Mouse (Mus musculus): ENCODE data around the gene Ranbp17. TPM values are rescaled to one million over a fixed set of nuclear protein-coding genes. Genes with fewer than 3 reads are reported as not detected.
A peak's percentile ranks its signal among the peaks of the same experiment; 100 is the strongest.
"Not testable (repeated sequence)": the region's sequence is repeated elsewhere in the genome, so short reads cannot be mapped to it uniquely, and the experiment has no call there.

Gene Ranbp17
- polyA plus RNA-seq, 1 experiment from 2014 or later: 12.2 TPM

DNA sequence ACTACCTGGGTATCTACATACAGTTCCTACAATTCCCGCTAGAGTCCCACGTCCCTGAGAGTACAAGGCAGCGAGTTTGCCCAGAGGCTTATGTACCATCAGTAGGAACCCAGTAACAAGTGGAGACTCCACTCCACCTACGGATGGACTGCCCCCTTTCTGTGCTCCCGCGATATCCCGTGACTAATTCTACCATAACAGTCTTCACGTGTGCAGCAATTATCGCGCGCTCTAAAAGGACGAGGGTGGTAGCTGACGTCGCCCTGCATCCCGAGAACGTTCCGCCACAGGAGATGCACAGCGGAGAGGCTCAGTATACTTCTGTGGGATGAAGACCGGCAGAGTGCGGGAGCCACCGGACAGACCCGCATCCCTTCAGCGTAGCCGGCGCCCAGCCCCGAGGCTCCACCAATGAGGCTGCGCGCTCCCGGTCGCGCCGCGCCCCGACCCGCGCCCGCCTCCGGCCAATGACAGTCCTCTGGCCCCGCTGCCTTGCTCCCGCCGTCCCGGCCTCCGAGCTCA lies 631 bp downstream of the Ranbp17 start:
- peak overlapping the region; percentile 60 for H3K4me2 ChIP-seq
- peak overlapping the region; percentile 86 for H3K9ac ChIP-seq (replicated peaks)
- peak; percentile 91 for ATAC-seq (ENCODE audit: insufficient number of reproducible peaks, insufficient read depth, low FRiP score, low TSS enrichment, low read depth)
- no peaks in the 10 kb centered on the region for H3K9me3 ChIP-seq
- under 1% methylated on average over 43 of the region's 43 CpGs for WGBS
- no peaks in the 10 kb centered on the region for H3K36me3 ChIP-seq
- H3K27ac ChIP-seq: peak overlapping the region; percentile 90
- H3K4me1 ChIP-seq (replicated peaks): no peaks in the 10 kb centered on the region
- no peaks in the 10 kb centered on the region for H3K27me3 ChIP-seq
- H3K4me3 ChIP-seq (replicated peaks): peak overlapping the region; percentile 93

DNA sequence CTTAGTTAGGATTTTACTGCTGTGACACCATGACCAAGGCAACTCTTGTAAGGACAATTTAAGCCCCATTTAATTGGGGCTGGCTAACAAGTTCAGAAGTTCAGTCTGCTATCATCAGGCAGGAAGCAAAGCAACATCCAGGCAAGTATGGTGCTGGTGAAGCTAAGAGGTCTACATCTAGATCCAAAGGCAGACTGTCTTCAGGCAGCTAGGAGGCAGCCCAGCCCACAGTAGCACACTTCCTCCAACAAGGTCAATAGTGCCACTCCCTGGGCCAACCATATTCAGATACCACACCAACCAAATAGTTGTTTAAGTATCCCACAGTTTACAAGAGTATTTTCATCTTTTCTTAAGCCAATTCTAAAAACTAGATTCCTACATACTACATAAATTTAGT lies 4.1 kb downstream of the Ranbp17 start:
- Histone ChIP-seq H3K9me3 (no peaks in the 10 kb centered on the region), H3K27ac (no peak overlapping the region), H3K4me1 (replicated peaks) (no peaks in the 10 kb centered on the region), H3K4me3 (replicated peaks) (no peak overlapping the region), H3K27me3 (no peaks in the 10 kb centered on the region), H3K4me2 (no peak overlapping the region), H3K36me3 (no peaks in the 10 kb centered on the region), H3K9ac (replicated peaks) (no peak overlapping the region)
- no peak for ATAC-seq (ENCODE audit: insufficient number of reproducible peaks, insufficient read depth, low FRiP score, low TSS enrichment, low read depth)

DNA sequence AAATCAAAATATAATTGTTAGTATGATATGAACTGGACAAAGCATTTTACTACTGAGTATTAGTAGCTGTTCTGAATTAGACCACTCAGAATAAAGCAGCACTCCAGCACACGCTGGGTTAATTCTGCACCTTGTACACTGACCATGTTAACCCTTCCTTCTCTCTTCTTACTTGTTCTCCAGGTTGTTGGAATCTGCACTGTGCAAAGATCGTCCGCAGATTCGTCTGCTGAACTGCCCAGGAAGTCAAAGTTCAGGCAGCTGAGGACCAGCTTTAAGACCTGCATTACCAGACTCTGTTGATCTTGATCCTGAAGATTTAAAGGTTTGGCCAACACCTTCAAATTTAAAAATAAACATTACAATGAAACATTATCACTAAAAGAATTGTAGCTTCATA lies 27.8 kb downstream of the Ranbp17 start:
- H3K36me3 ChIP-seq: 0 out of 2 replicates have a peak, but pooled peaks cover 9% of the 10 kb centered on the region
- H3K4me2 ChIP-seq: no peak overlapping the region
- H3K27me3 ChIP-seq: no peaks in the 10 kb centered on the region
- H3K4me3 ChIP-seq (replicated peaks): no peak overlapping the region
- no peaks in the 10 kb centered on the region for H3K9me3 ChIP-seq
- ATAC-seq (ENCODE audit: insufficient number of reproducible peaks, insufficient read depth, low FRiP score, low TSS enrichment, low read depth): no peak
- no peak overlapping the region for H3K27ac ChIP-seq
- H3K4me1 ChIP-seq (replicated peaks): no peaks in the 10 kb centered on the region
- no peak overlapping the region for H3K9ac ChIP-seq (replicated peaks)
- 68% methylated on average over 4 of the region's 4 CpGs for WGBS

DNA sequence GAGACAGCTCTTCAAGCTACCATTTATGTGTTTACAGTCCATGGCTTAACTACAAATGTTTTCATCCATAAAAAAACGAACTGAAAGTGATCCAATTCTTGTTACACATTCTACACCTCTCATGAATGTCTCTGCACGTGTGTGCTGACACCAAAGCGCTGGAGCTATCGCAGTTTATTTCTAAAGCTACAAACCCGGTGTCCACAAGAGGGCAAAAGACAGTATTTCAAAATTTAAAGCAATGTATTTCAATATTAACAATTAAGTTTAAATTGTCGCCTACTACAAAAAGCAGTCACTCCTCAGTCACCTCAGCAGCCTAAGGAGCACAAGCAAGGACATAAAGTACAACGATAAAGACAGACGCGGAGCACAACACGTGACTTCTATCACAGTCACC lies 33.1 kb downstream of the Ranbp17 start:
- Histone ChIP-seq H3K27ac (no peak overlapping the region), H3K27me3 (no peaks in the 10 kb centered on the region), H3K9ac (replicated peaks) (no peak overlapping the region), H3K4me2 (no peak overlapping the region), H3K4me1 (replicated peaks) (no peaks in the 10 kb centered on the region), H3K9me3 (no peaks in the 10 kb centered on the region), H3K4me3 (replicated peaks) (no peak overlapping the region), H3K36me3 (0 out of 2 replicates have a peak, but pooled peaks cover 1% of the 10 kb centered on the region)
- no peak for ATAC-seq (ENCODE audit: insufficient number of reproducible peaks, insufficient read depth, low FRiP score, low TSS enrichment, low read depth)
- 85% methylated on average over 10 of the region's 10 CpGs for WGBS

DNA sequence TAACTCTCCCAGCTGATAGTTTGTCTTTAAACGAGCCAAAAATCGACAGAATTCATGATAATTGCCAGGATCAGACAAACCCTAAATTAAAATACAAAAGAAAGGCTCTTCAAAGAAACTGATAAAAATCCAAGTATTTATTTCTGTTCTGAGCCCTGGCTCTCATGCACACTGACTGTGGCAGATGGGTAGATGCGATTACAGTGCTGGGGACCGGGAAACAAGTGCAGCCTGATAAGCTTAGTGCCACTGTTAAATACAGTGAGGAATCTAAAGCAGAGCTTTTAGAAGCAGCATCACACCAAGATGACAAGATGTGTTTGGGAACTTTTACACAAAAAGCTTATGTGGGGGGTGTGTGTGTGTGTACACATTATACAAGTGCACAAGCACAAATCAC lies 34.3 kb downstream of the Ranbp17 start:
- 85% methylated on average over 4 of the region's 4 CpGs for WGBS
- no peak overlapping the region for H3K4me3 ChIP-seq (replicated peaks)
- no peak overlapping the region for H3K27ac ChIP-seq
- no peaks in the 10 kb centered on the region for H3K9me3 ChIP-seq
- no peaks in the 10 kb centered on the region for H3K27me3 ChIP-seq
- H3K36me3 ChIP-seq: peaks cover 6% of the 10 kb centered on the region; the same call in 1 of the 2 replicates
- no peak overlapping the region for H3K4me2 ChIP-seq
- H3K9ac ChIP-seq (replicated peaks): no peak overlapping the region
- no peaks in the 10 kb centered on the region for H3K4me1 ChIP-seq (replicated peaks)
- no peak for ATAC-seq (ENCODE audit: insufficient number of reproducible peaks, insufficient read depth, low FRiP score, low TSS enrichment, low read depth)

DNA sequence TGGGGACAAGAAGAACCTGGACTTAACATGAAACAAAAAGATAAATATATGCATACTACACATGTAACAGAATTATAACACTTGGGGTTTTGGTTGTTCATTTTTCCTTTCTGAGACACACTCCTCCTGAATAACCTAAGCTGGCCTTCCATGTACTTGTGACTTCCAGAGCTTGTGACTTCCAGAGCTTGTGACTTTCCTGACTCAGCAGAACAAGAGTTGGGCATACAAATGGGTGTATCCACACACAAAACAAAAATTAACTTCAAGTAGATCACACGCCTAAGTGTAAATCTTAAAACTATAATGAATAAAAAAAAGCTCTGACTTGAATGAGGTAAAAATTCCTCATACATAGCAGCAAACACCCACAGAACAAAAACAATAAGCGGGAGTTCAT lies 36.9 kb downstream of the Ranbp17 start:
- no peak for ATAC-seq (ENCODE audit: insufficient number of reproducible peaks, insufficient read depth, low FRiP score, low TSS enrichment, low read depth)
- 88% methylated on average over 2 of the region's 2 CpGs for WGBS
- no peaks in the 10 kb centered on the region for H3K27me3 ChIP-seq
- no peak overlapping the region for H3K9ac ChIP-seq (replicated peaks)
- H3K4me2 ChIP-seq: no peak overlapping the region
- no peak overlapping the region for H3K27ac ChIP-seq
- peaks cover 6% of the 10 kb centered on the region; the same call in 1 of the 2 replicates for H3K36me3 ChIP-seq
- no peak overlapping the region for H3K4me3 ChIP-seq (replicated peaks)
- H3K4me1 ChIP-seq (replicated peaks): no peaks in the 10 kb centered on the region
- H3K9me3 ChIP-seq: no peaks in the 10 kb centered on the region

DNA sequence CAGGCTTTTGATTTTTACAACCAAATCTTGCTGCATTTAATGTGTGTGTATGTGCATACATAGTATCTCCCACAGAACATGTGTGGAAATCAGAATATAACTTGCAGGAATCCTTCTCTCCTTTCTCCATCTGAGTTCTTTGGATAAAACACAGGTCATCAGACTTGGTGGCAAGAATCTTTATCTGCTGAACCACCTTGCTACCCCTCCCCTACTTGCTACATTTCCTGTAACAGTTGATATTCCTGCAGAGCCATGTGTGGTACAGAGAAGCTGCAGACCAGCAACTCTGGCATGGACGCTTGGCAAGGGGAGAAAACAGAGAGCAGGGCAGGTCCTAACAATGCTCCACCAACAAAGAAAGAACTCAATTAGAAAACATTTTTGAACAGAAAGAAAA lies 52.4 kb downstream of the Ranbp17 start:
- no peak overlapping the region for H3K27ac ChIP-seq
- H3K4me2 ChIP-seq: no peak overlapping the region
- no peaks in the 10 kb centered on the region for H3K27me3 ChIP-seq
- no peak overlapping the region for H3K9ac ChIP-seq (replicated peaks)
- H3K9me3 ChIP-seq: no peaks in the 10 kb centered on the region
- H3K4me1 ChIP-seq (replicated peaks): no peaks in the 10 kb centered on the region
- ATAC-seq (ENCODE audit: insufficient number of reproducible peaks, insufficient read depth, low FRiP score, low TSS enrichment, low read depth): no peak
- H3K36me3 ChIP-seq: no peaks in the 10 kb centered on the region
- 72% methylated on average over 1 of the region's 1 CpGs for WGBS
- H3K4me3 ChIP-seq (replicated peaks): no peak overlapping the region

DNA sequence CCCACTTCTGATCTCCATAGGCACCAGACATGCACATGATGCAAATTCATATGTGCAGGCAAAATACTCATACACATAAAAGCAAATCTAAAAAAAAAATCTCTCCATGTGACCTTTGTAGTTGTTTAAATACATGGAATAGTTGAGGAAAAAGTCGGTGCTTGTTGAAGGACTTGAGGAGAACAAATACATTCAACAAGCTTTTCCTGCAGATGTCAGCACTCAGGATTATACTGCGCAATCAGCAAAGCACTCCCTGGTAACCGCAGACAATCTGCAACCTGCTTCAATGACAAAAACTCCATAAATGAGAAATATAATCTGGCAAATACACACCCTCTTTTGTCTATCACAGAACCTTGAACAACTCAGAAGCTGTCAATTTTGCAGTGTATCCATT lies 59.5 kb downstream of the Ranbp17 start:
- no peak for ATAC-seq (ENCODE audit: insufficient number of reproducible peaks, insufficient read depth, low FRiP score, low TSS enrichment, low read depth)
- H3K4me2 ChIP-seq: no peak overlapping the region
- H3K36me3 ChIP-seq: no peaks in the 10 kb centered on the region
- H3K4me3 ChIP-seq (replicated peaks): no peak overlapping the region
- 92% methylated on average over 3 of the region's 3 CpGs for WGBS
- H3K27ac ChIP-seq: no peak overlapping the region
- no peak overlapping the region for H3K9ac ChIP-seq (replicated peaks)
- no peaks in the 10 kb centered on the region for H3K27me3 ChIP-seq
- no peaks in the 10 kb centered on the region for H3K9me3 ChIP-seq
- H3K4me1 ChIP-seq (replicated peaks): no peaks in the 10 kb centered on the region

DNA sequence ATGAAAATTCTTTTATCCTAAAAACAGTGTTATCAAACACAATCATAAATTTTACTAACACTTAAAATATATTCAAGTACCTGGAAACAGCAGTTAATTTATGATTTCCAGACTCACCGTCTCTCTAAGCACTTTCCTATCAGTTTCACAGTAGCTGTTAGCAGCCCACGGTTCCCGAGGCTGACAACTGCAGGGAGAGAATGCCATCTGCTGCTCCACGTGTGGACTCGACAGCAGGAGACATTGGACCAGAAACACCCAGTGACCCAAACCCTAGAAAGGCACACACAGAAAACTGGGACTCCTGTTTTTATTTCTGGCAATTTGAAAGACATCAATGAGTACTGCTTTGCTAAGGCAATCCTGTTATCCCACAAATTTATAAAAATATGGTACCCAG lies 79.7 kb downstream of the Ranbp17 start:
- no peaks in the 10 kb centered on the region for H3K36me3 ChIP-seq

DNA sequence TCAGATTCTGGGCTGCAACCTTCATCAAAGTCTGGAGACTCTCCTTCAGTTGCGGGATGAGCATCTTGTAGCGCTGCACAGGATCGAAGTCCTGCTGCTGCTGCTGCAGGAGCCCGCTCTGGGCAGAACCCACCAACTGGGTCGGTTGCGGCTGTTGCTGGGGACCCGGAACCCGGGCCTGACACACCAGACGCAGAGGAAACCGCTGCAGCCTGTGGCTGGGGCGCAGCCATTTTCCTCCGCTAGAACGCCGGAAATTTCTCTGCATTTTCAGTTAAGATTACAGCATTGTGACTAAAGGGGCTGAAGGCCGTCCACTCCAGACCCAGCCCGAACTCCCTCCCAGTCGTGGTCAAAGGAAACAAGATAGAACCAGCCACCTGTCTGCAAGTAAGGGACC lies 85.3 kb downstream of the Ranbp17 start:
- H3K9ac ChIP-seq (replicated peaks); H3K9me3 ChIP-seq; H3K27me3 ChIP-seq; H3K27ac ChIP-seq; ATAC-seq (ENCODE audit: insufficient number of reproducible peaks, insufficient read depth, low FRiP score, low TSS enrichment, low read depth); H3K36me3 ChIP-seq; H3K4me1 ChIP-seq (replicated peaks); H3K4me2 ChIP-seq; H3K4me3 ChIP-seq (replicated peaks): not testable (repeated sequence)
- 91% methylated on average over 17 of the region's 17 CpGs for WGBS

More for the DNA sequence above, 79.7 kb downstream of the Ranbp17 start:
- Histone ChIP-seq H3K9me3 (no peaks in the 10 kb centered on the region), H3K4me1 (replicated peaks) (no peaks in the 10 kb centered on the region), H3K4me3 (replicated peaks) (no peak overlapping the region), H3K4me2 (no peak overlapping the region), H3K27me3 (no peaks in the 10 kb centered on the region), H3K9ac (replicated peaks) (no peak overlapping the region), H3K27ac (no peak overlapping the region)
- 13% methylated on average over 5 of the region's 5 CpGs for WGBS
- ATAC-seq (ENCODE audit: insufficient number of reproducible peaks, insufficient read depth, low FRiP score, low TSS enrichment, low read depth): no peak

DNA sequence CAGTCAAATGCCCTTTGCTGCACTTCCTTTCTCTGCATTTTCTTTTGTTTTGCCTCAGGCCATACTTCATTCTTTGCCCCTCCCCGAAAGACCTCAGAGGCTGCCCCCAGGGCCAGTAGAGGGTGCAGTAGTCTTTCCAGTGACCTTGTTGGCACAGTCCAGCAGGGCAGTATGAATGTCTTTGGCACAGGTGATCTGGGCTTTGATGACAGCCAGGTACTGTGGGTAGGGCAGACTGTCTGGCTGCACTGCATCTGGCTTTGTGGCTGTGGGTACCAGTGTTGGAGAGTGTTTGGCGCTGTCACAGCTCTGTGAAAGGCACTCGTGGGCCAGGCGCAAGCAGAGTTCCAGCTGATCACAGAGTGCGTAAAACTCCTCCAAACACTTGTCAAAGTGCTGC lies 85.8 kb downstream of the Ranbp17 start:
- H3K36me3 ChIP-seq; H3K9ac ChIP-seq (replicated peaks); H3K27ac ChIP-seq; ATAC-seq (ENCODE audit: insufficient number of reproducible peaks, insufficient read depth, low FRiP score, low TSS enrichment, low read depth); H3K4me2 ChIP-seq; H3K27me3 ChIP-seq; H3K9me3 ChIP-seq; H3K4me1 ChIP-seq (replicated peaks); H3K4me3 ChIP-seq (replicated peaks): not testable (repeated sequence)
- 85% methylated on average over 5 of the region's 5 CpGs for WGBS

DNA sequence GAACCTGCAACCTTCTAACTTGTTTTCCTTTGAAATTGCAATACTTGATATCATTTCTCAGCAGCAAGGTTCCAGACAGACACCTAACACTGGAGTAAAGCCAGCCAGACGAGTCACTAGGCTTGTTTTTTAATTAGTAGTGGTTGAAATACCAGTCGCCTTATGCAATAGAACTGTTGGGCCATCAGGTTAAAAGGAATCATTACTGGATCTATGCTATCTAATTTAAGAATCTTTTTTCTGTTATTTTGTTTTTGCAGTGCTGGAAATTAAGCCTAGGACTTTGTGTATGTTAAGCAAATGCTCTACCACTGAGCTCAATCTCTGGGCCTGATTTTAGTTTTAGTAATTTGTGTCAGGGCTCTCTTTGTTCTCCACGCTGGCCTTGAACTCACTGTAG lies 91.3 kb downstream of the Ranbp17 start:
- no peaks in the 10 kb centered on the region for H3K9me3 ChIP-seq
- no peaks in the 10 kb centered on the region for H3K36me3 ChIP-seq
- no peak overlapping the region for H3K9ac ChIP-seq (replicated peaks)
- no peak overlapping the region for H3K4me2 ChIP-seq
- H3K27me3 ChIP-seq: no peaks in the 10 kb centered on the region
- no peak overlapping the region for H3K4me3 ChIP-seq (replicated peaks)
- no peak overlapping the region for H3K27ac ChIP-seq
- ATAC-seq (ENCODE audit: insufficient number of reproducible peaks, insufficient read depth, low FRiP score, low TSS enrichment, low read depth): no peak
- H3K4me1 ChIP-seq (replicated peaks): no peaks in the 10 kb centered on the region
- 74% methylated on average over 3 of the region's 3 CpGs for WGBS
